Mouse (Mus musculus) midbrain, embryonic 10.5 days (tissue): ENCODE data around the gene Vps26c. TPM values are rescaled to one million over a fixed set of nuclear protein-coding genes. Genes with fewer than 3 reads are reported as not detected.

ENCODE experiments used
- DNase-seq: peaks from one replicate; pipeline ENCODE4 v3.0.0-alpha.2; 2017; ENCODE audit warnings: low spot score
- H3K27ac ChIP-seq: fragments of 300-500 bp; sonication (generic); replicated peaks from 2 replicates; pipeline ENCODE4 v1.5.1; 2016; ENCODE audit warnings: mild to moderate bottlenecking
- H3K27me3 ChIP-seq: fragments of 300-500 bp; sonication (generic); 2 replicates; pipeline ENCODE4 v1.6.1; 2016; ENCODE audit warnings: low read depth, mild to moderate bottlenecking; ENCODE audit not compliant: poor library complexity, severe bottlenecking
- H3K36me3 ChIP-seq: fragments of 300-500 bp; sonication (generic); 2 replicates; pipeline ENCODE4 v1.6.1; 2016; ENCODE audit warnings: mild to moderate bottlenecking, moderate library complexity
- H3K4me1 ChIP-seq: fragments of 300-500 bp; sonication (generic); 2 replicates; pipeline ENCODE4 v1.6.1; 2016
- H3K4me3 ChIP-seq: fragments of 300-500 bp; sonication (generic); 2 replicates; pipeline ENCODE4 v1.5.1; 2016; ENCODE audit warnings: mild to moderate bottlenecking, moderate library complexity
- H3K9me3 ChIP-seq: fragments of 300-500 bp; sonication (generic); replicated peaks from 2 replicates; pipeline ENCODE4 v1.6.1; 2016; ENCODE audit warnings: mild to moderate bottlenecking
- WGBS: fragments of 180-500 bp; shearing (Covaris S2); methylation state at CpG from one replicate; pipeline ENCODE4 v1.1.7; 2016; 5-methylcytosine and 5-hydroxymethylcytosine counted together
- polyA plus RNA-seq: library from polyadenylated mRNA; unstranded; fragments of >200 nt; fragmentation: Nextera tagmentation; extraction: Ambion mirVana; gene quantifications from 2 replicates; pipeline ENCODE4 v1.2.1, GENCODE M21; 2016

Vps26c gene
- polyA plus RNA-seq, 1 experiment from 2014 or later: 63.4 TPM

- H3K27me3 ChIP-seq: no peaks in the 10 kb centered on the region
- H3K9me3 ChIP-seq: no peaks in the 10 kb centered on the region
- no peak for DNase-seq
- H3K36me3 ChIP-seq: peaks cover 100% of the 10 kb centered on the region
- H3K4me3 ChIP-seq: no peak overlapping the region
- no peaks in the 10 kb centered on the region for H3K4me1 ChIP-seq
- WGBS: 90% methylated on average over 4 of the region's 4 CpGs
- no peak overlapping the region for H3K27ac ChIP-seq
These were observed 60.7 kb downstream of the Vps26c start for GRCm38 (mm10) chr16:94465900-94466299.

- Histone ChIP-seq H3K36me3 (peaks cover 100% of the 10 kb centered on the region), H3K9me3 (no peaks in the 10 kb centered on the region), H3K4me3 (no peak overlapping the region), H3K27ac (no peak overlapping the region), H3K27me3 (no peaks in the 10 kb centered on the region), H3K4me1 (no peaks in the 10 kb centered on the region)
- no peak for DNase-seq
- 92% methylated on average over 3 of the region's 3 CpGs for WGBS
These were observed 62.6 kb downstream of the Vps26c start for GRCm38 (mm10) chr16:94464067-94464466.

- 83% methylated on average over 4 of the region's 4 CpGs for WGBS
- no peaks in the 10 kb centered on the region for H3K4me1 ChIP-seq
- no peak overlapping the region for H3K27ac ChIP-seq
- H3K9me3 ChIP-seq: no peaks in the 10 kb centered on the region
- peaks cover 99% of the 10 kb centered on the region for H3K36me3 ChIP-seq
- DNase-seq: no peak
- no peaks in the 10 kb centered on the region for H3K27me3 ChIP-seq
- H3K4me3 ChIP-seq: no peak overlapping the region
These were observed 72.5 kb downstream of the Vps26c start for GRCm38 (mm10) chr16:94454146-94454545.

- 95% methylated on average over 4 of the region's 4 CpGs for WGBS
- Histone ChIP-seq H3K4me1 (no peaks in the 10 kb centered on the region), H3K27me3 (no peaks in the 10 kb centered on the region), H3K9me3 (no peaks in the 10 kb centered on the region), H3K4me3 (no peak overlapping the region), H3K36me3 (peaks cover 99% of the 10 kb centered on the region), H3K27ac (no peak overlapping the region)
- no peak for DNase-seq
These were observed 73.9 kb downstream of the Vps26c start for GRCm38 (mm10) chr16:94452768-94453167.

GRCm38 (mm10) chr16:94451545-94452488 is 74.8 kb downstream of the Vps26c start:
- no peaks in the 10 kb centered on the region for H3K27me3 ChIP-seq
- 92% methylated on average over 11 of the region's 11 CpGs for WGBS
- no peaks in the 10 kb centered on the region for H3K4me1 ChIP-seq
- H3K9me3 ChIP-seq: no peaks in the 10 kb centered on the region
- no peak overlapping the region for H3K27ac ChIP-seq
- no peak for DNase-seq
- H3K4me3 ChIP-seq: no peak overlapping the region
- H3K36me3 ChIP-seq: peaks cover 99% of the 10 kb centered on the region

GRCm38 (mm10) chr16:94449632-94450031 is 77.0 kb downstream of the Vps26c start:
- H3K4me3 ChIP-seq: no peak overlapping the region
- H3K36me3 ChIP-seq: peaks cover 100% of the 10 kb centered on the region
- H3K9me3 ChIP-seq: no peaks in the 10 kb centered on the region
- no peaks in the 10 kb centered on the region for H3K27me3 ChIP-seq
- H3K4me1 ChIP-seq: no peaks in the 10 kb centered on the region
- no peak overlapping the region for H3K27ac ChIP-seq
- no peak for DNase-seq
- 96% methylated on average over 7 of the region's 7 CpGs for WGBS

GRCm38 (mm10) chr16:94449151-94449550 is 77.5 kb downstream of the Vps26c start:
- DNase-seq: no peak

More at GRCm38 (mm10) chr16:94449151-94449550, 77.5 kb downstream of the Vps26c start:
- no peaks in the 10 kb centered on the region for H3K27me3 ChIP-seq
- WGBS: 81% methylated on average over 8 of the region's 8 CpGs
- H3K4me3 ChIP-seq: no peak overlapping the region
- peaks cover 100% of the 10 kb centered on the region for H3K36me3 ChIP-seq
- H3K27ac ChIP-seq: no peak overlapping the region
- no peaks in the 10 kb centered on the region for H3K9me3 ChIP-seq
- no peaks in the 10 kb centered on the region for H3K4me1 ChIP-seq

Other genes starting within 250 kb of the Vps26c start
- gene Hlcs, start 213.3 kb downstream of the Vps26c start, polyA plus RNA-seq: 12.6 and 13.1 TPM in 2 replicates
- gene Ripply3, start 198.4 kb downstream of the Vps26c start, polyA plus RNA-seq: 6.1 and 6.2 TPM in 2 replicates
- gene Ttc3, start 156.2 kb downstream of the Vps26c start, polyA plus RNA-seq: 327 and 391 TPM in 2 replicates
- 104 and 105 TPM in 2 replicates for gene Pigp, start 155.0 kb downstream of the Vps26c start, polyA plus RNA-seq
- 9.6 and 10.1 TPM in 2 replicates for gene Dyrk1a, start 43.2 kb upstream of the Vps26c start, polyA plus RNA-seq